Mouse (Mus musculus): ENCODE data around the gene Mesd.

DNA sequence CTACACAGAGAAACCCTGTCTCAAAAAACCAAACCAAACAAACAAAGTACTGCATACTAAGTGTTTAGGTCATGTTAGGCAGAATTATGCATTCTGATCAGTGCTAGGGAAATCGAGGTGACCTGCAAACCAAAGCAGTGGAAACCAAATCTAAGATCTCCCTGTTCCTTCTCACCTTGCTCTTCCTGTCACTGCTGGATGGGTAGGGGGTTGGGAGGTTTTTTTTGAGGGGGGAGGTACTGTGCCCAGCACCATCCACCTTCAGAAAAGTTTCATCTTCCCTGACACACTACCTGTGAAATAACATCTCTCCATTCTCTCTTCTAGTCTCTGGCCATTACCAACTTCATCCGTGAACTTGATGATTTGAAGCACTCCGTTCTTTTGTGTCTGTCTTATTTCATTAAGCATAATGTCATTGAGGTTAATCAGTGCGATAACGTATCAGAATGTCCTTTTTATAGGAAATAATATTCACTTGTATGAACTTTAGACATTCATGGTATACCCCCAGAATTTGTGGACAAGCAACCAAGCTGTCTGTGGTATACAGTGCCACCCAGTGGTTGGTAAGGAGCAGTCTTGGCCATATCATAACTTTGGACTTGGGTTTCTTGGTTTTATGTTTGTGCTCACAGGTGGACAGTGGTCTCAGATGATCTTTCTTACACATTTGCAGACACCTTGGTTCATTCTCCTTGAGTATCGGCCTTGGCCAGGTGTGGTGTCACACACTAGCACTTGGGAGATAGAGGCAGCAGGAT, 2.3 kb downstream of the Mesd start:
- no peak for TF ChIP-seq CTCF (IDR thresholded peaks at IDR 0.05; ENCODE audit: control insufficient read depth, insufficient read depth, insufficient read length)
- TF ChIP-seq MYOD1 (IDR thresholded peaks at IDR 0.05; ENCODE audit: control insufficient read depth, insufficient read length, low read depth), result no peak
- TF ChIP-seq MAX (IDR thresholded peaks at IDR 0.05), result no peak
- no peak for TF ChIP-seq CEBPB (IDR thresholded peaks at IDR 0.05; ENCODE audit: low read depth)
- TF ChIP-seq MYOG (IDR thresholded peaks at IDR 0.05; ENCODE audit: control insufficient read depth, extremely low read depth, insufficient read length), result no peak
- TF ChIP-seq USF1 (IDR thresholded peaks at IDR 0.05; ENCODE audit: low read depth), result no peak
- TF ChIP-seq FOSL1 (IDR thresholded peaks at IDR 0.05; ENCODE audit: insufficient read depth, low read length, poor library complexity, severe bottlenecking), result no peak
